Mouse (Mus musculus) G1E (cell line): Measurements from ENCODE around the gene Kif22. TPM values are rescaled to one million over a fixed set of nuclear protein-coding genes. Genes with fewer than 3 reads are reported as not detected.
"Not testable (repeated sequence)": the region's sequence is repeated elsewhere in the genome, so short reads cannot be mapped to it uniquely, and the experiment has no call there.

Experiments
- ATAC-seq: 2 replicates; pipeline ENCODE4 v1.8.0; 2016; ENCODE audit warnings: mild to moderate bottlenecking; ENCODE audit not compliant: insufficient number of reproducible peaks, poor library complexity, low FRiP score, severe bottlenecking; ENCODE audit errors: extremely low read depth
- DNase-seq: peaks from one replicate; pipeline ENCODE4 v3.0.0; 2012; ENCODE audit warnings: low spot score
- H3K27me3 ChIP-seq: 2 replicates; pipeline ENCODE4 v1.6.1; 2012; ENCODE audit warnings: mild to moderate bottlenecking, low read length, inconsistent platforms; ENCODE audit not compliant: insufficient read depth
- H3K36me3 ChIP-seq: replicated peaks from 2 replicates; pipeline ENCODE3; 2012; ENCODE audit warnings: mild to moderate bottlenecking, inconsistent platforms
- H3K4me1 ChIP-seq: 2 replicates; pipeline ENCODE4 v1.6.1; 2012; ENCODE audit warnings: low read depth, low read length, inconsistent platforms, mixed read lengths; ENCODE audit not compliant: insufficient read depth
- H3K4me3 ChIP-seq: 2 replicates; pipeline ENCODE4 v1.5.1; 2012; ENCODE audit warnings: low read depth, mild to moderate bottlenecking, inconsistent platforms, low read length, moderate library complexity, mixed read lengths
- H3K9me3 ChIP-seq: replicated peaks from 2 replicates; pipeline ENCODE4 v1.6.1; 2012; ENCODE audit warnings: inconsistent platforms
- CTCF ChIP-seq: IDR thresholded peaks from 2 replicates; pipeline ENCODE4 v1.5.1; 2012; ENCODE audit warnings: low read depth, low read length, inconsistent platforms, mixed read lengths
- GATA1 ChIP-seq: IDR thresholded peaks from 2 replicates; pipeline ENCODE4 v1.6.1; 2012; ENCODE audit warnings: borderline replicate concordance, low read length, inconsistent platforms, mixed read lengths
- GATA2 ChIP-seq: IDR thresholded peaks from 2 replicates; pipeline ENCODE4 v1.6.1; 2012; ENCODE audit warnings: low read depth, low read length, inconsistent platforms, borderline replicate concordance
- POLR2AphosphoS5 ChIP-seq: IDR thresholded peaks from 2 replicates; pipeline ENCODE4 v1.6.1; 2012; ENCODE audit warnings: low read depth, low read length, inconsistent platforms; ENCODE audit not compliant: insufficient replicate concordance
- TAL1 ChIP-seq: conservative IDR thresholded peaks from 2 replicates; pipeline ENCODE4 v1.6.1; 2012; ENCODE audit warnings: low read depth, low read length, inconsistent platforms, mixed read lengths
- polyA plus RNA-seq: library from polyadenylated mRNA; stranded (reverse); fragments of >175 nt; gene quantifications from 2 replicates; pipeline ENCODE4 v1.2.3, GENCODE M21; 2012
- total RNA-seq, 2 experiments: library from RNA; stranded (forward) in 1 of 2; stranded (reverse) in 1 of 2; fragments of 200-1000 nt in 1 of 2; fragments of >200 nt in 1 of 2; fragmentation: Nextera tagmentation in 1 of 2; gene quantifications; 2 replicates each; pipeline ENCODE4 v1.2.3; 2014 to 2017

Gene Kif22
- 71.3 and 74.6 TPM in 2 replicates for total RNA-seq (2014; fragmentation: Nextera tagmentation)
- 88.0 and 101 TPM in 2 replicates for total RNA-seq (2017)
- 41.8 and 44.2 TPM in 2 replicates for polyA plus RNA-seq

- Histone ChIP-seq H3K4me3 (peak within 1 kb of the TSS; percentile 100), H3K36me3 (peaks cover 33% of the 10 kb centered on the region), H3K9me3 (no peaks in the 10 kb centered on the region), H3K4me1 (peaks cover 35% of the 10 kb centered on the region), H3K27me3 (no peaks in the 10 kb centered on the region)
- peak; percentile 81 for DNase-seq
- peak; percentile 73 for ATAC-seq
- TF ChIP-seq GATA1, result no peak
- no peak for TF ChIP-seq GATA2
- TF ChIP-seq TAL1, result no peak
- TF ChIP-seq CTCF, result no peak
Measured at GRCm38 (mm10) chr7:127041851-127042672, at the start of gene Kif22. Gene Kif22, minus strand, starts transcription at chr7:127042471.

- H3K4me3 ChIP-seq, result peak within 1 kb of the TSS; percentile 81
- peaks cover 71% of the 10 kb centered on the region for H3K4me1 ChIP-seq
- peaks cover 40% of the 10 kb centered on the region for H3K36me3 ChIP-seq
- peak; percentile 82 for DNase-seq
- ATAC-seq, result peak; percentile 96
- TF ChIP-seq CTCF, result no peak
- TF ChIP-seq GATA2, result no peak
- TF ChIP-seq TAL1, result no peak
- TF ChIP-seq POLR2AphosphoS5, result no peak
- TF ChIP-seq GATA1, result no peak
- H3K9me3 ChIP-seq, result no peaks in the 10 kb centered on the region
- no peaks in the 10 kb centered on the region for H3K27me3 ChIP-seq
Measured at GRCm38 (mm10) chr7:127091114-127091896, 49.0 kb upstream of the Kif22 start, which contains the start of gene AI467606. Gene AI467606, plus strand, starts transcription at chr7:127091359.

- TF ChIP-seq GATA2 (no peak), TAL1 (no peak), GATA1 (no peak), CTCF (no peak), POLR2AphosphoS5 (no peak)
- Histone ChIP-seq H3K4me1 (peaks cover 70% of the 10 kb centered on the region), H3K4me3 (peak overlapping the region; percentile 81), H3K27me3 (no peaks in the 10 kb centered on the region), H3K36me3 (peaks cover 34% of the 10 kb centered on the region), H3K9me3 (no peaks in the 10 kb centered on the region)
- ATAC-seq (no peak), DNase-seq (no peak)
Measured at GRCm38 (mm10) chr7:127090154-127091113, 48.2 kb upstream of the Kif22 start.

GRCm38 (mm10) chr7:127088901-127089845 is 46.9 kb upstream of the Kif22 start:
- TF ChIP-seq TAL1 (no peak), POLR2AphosphoS5 (no peak), GATA1 (no peak), GATA2 (no peak), CTCF (no peak)
- ATAC-seq (no peak), DNase-seq (no peak)
- Histone ChIP-seq H3K36me3 (peaks cover 22% of the 10 kb centered on the region), H3K27me3 (no peaks in the 10 kb centered on the region), H3K4me1 (peaks cover 72% of the 10 kb centered on the region), H3K4me3 (peak overlapping the region; percentile 65; the same call in 1 of the 2 replicates), H3K9me3 (no peaks in the 10 kb centered on the region)

- TF ChIP-seq GATA1 (no peak), POLR2AphosphoS5 (no peak), TAL1 (no peak), CTCF (no peak), GATA2 (no peak)
- no peaks in the 10 kb centered on the region for H3K9me3 ChIP-seq
- no peaks in the 10 kb centered on the region for H3K27me3 ChIP-seq
- no peak for DNase-seq
- peaks cover 12% of the 10 kb centered on the region for H3K36me3 ChIP-seq
- peaks cover 67% of the 10 kb centered on the region for H3K4me1 ChIP-seq
- ATAC-seq, result no peak
- no peak overlapping the region for H3K4me3 ChIP-seq
Measured at GRCm38 (mm10) chr7:127088083-127088482, 45.8 kb upstream of the Kif22 start.

- not testable (repeated sequence) for ATAC-seq, H3K4me3 ChIP-seq
Measured at GRCm38 (mm10) chr7:127087278-127088010, 45.2 kb upstream of the Kif22 start, which contains the start of gene Zg16. Gene Zg16, minus strand, starts transcription at chr7:127087328.

GRCm38 (mm10) chr7:127085751-127086150 is 43.5 kb upstream of the Kif22 start:
- not testable (repeated sequence) for H3K27me3 ChIP-seq, H3K4me3 ChIP-seq, DNase-seq, ATAC-seq, H3K9me3 ChIP-seq, H3K36me3 ChIP-seq
- peaks cover 51% of the 10 kb centered on the region for H3K4me1 ChIP-seq

More at GRCm38 (mm10) chr7:127087278-127088010, 45.2 kb upstream of the Kif22 start, which contains the start of gene Zg16:
- H3K27me3 ChIP-seq, DNase-seq, H3K9me3 ChIP-seq, H3K36me3 ChIP-seq: not testable (repeated sequence)
- H3K4me1 ChIP-seq, result peaks cover 63% of the 10 kb centered on the region
